Mouse (Mus musculus) limb, embryonic 14.5 days (tissue): ENCODE results near the gene Acad8. TPM values are rescaled to one million over a fixed set of nuclear protein-coding genes. Genes with fewer than 3 reads are reported as not detected.

ENCODE experiments used
- ATAC-seq: fragments of 200-750 bp; cut with Nextera tagmentation; 2 replicates; pipeline ENCODE4 v1.8.0; 2017; ENCODE audit warnings: low read depth, moderate number of reproducible peaks, moderate TSS enrichment; ENCODE audit not compliant: low FRiP score
- DNase-seq: peaks from one replicate; pipeline ENCODE4 v3.0.0-alpha.2; 2015; ENCODE audit warnings: low spot score
- H3K27ac ChIP-seq: fragments of 300-500 bp; sonication (generic); replicated peaks from 2 replicates; pipeline ENCODE4 v1.5.1; 2014; ENCODE audit warnings: low read depth, mild to moderate bottlenecking, low read length, moderate library complexity, mixed read lengths
- H3K27me3 ChIP-seq: fragments of 300-500 bp; sonication (generic); 2 replicates; pipeline ENCODE4 v1.6.1; 2014; ENCODE audit warnings: low read length, mixed read lengths; ENCODE audit not compliant: control insufficient read depth, insufficient read depth
- H3K36me3 ChIP-seq: fragments of 300-500 bp; sonication (generic); 2 replicates; pipeline ENCODE4 v1.6.1; 2014; ENCODE audit warnings: mild to moderate bottlenecking, low read length, moderate library complexity, mixed read lengths; ENCODE audit not compliant: control insufficient read depth, insufficient read depth
- H3K4me1 ChIP-seq: fragments of 300-500 bp; sonication (generic); 2 replicates; pipeline ENCODE4 v1.6.1; 2014; ENCODE audit warnings: antibody characterized with exemption, low read length, mixed read lengths; ENCODE audit not compliant: control insufficient read depth, insufficient read depth
- H3K4me2 ChIP-seq: fragments of 300-500 bp; sonication (generic); replicated peaks from 2 replicates; pipeline ENCODE4 v1.6.1; 2014; ENCODE audit warnings: low read depth, mild to moderate bottlenecking, low read length, moderate library complexity; ENCODE audit not compliant: severe bottlenecking
- H3K4me3 ChIP-seq: fragments of 300-500 bp; sonication (generic); replicated peaks from 2 replicates; pipeline ENCODE4 v1.5.1; 2014; ENCODE audit warnings: low read length
- H3K9ac ChIP-seq: fragments of 300-500 bp; sonication (generic); 2 replicates; pipeline ENCODE4 v1.6.1; 2014; ENCODE audit warnings: mild to moderate bottlenecking, low read depth, low read length, moderate library complexity; ENCODE audit not compliant: severe bottlenecking
- H3K9me3 ChIP-seq: fragments of 300-500 bp; sonication (generic); 2 replicates; pipeline ENCODE4 v1.6.1; 2016; ENCODE audit warnings: low read length; ENCODE audit not compliant: control insufficient read depth
- POLR2A ChIP-seq: fragments of 200-500 bp; IDR thresholded peaks from 2 replicates; pipeline ENCODE4 v1.8.0; 2012; ENCODE audit warnings: inconsistent platforms, mild to moderate bottlenecking, moderate library complexity, borderline replicate concordance; ENCODE audit not compliant: insufficient read depth, insufficient read length; ENCODE audit errors: extremely low read depth
- WGBS: fragments of 180-500 bp; shearing (Covaris S2); extraction: QIAGEN DNeasy Blood & Tissue Kit; methylation state at CpG from one replicate; pipeline ENCODE4 v1.1.7; 2014; 5-methylcytosine and 5-hydroxymethylcytosine counted together
- polyA plus RNA-seq, 2 experiments: library from polyadenylated mRNA; depleted of rRNA in 1 of 2; stranded (reverse) in 1 of 2; unstranded in 1 of 2; fragments of >200 nt; fragmentation: Nextera tagmentation in 1 of 2; extraction: Ambion mirVana in 1 of 2; gene quantifications; 2 replicates each; pipeline versions ENCODE4 v1.2.1 to v1.2.3; 2012 to 2014

Gene Acad8
- polyA plus RNA-seq (2012; rRNA removed) (46.4 and 47.3 TPM in 2 replicates), polyA plus RNA-seq (2014; fragmentation: Nextera tagmentation; extraction: Ambion mirVana) (45.6 and 46.7 TPM in 2 replicates)

DNA sequence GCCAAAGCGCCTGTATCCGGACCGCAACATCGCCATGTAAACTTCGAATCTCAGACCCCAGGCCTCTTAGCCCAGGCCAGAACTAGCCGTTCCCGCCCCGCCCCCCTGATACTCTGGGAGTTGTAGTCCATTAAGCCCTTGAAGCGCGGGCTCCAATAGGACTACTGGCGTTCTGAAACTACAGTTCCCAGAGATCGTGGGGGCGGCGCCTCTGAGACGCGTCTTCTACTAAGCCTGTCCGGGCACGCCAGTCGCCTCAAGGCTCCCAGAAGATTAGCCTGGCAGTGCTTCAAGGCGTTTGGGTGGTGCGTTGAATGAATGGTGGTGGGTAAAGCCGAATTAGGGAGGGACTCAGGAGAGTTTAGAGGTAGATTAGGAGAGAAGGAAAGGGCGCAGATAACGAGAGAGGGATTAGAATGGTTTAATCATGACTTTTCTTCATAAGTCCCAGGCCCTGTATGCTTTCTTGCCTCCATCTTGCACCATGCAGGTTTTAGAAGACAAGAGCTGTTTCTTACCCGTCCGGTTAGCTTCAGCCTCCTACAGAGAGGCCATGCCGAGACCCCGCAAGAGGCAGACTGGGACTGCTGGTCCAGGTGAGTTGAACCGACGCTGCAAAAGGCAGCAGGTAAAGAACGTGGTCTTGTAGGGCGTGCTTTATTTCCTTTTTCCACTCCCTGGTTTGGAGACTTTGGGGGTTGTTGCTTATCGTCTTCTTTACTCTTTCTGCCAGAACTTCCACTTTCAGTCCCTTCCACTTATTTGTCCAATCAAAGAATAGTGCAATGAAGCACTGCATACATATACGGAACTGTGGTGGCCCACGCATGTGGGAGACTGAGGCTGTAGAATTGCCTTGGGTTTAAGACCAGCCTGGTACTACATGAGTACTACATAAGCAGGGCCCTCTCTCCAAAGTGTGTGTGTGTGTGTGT is at the start of gene Acad8, which contains the start of gene Thyn1:
Gene Acad8, minus strand, starts transcription at position 106 of the 935 bp plus-strand sequence.
Gene Thyn1, plus strand, starts transcription at position 250 of the 935 bp plus-strand sequence.
- WGBS, result 1% methylated on average over 35 of the region's 35 CpGs
- peak; percentile 99 for ATAC-seq
- peaks cover 16% of the 10 kb centered on the region for H3K36me3 ChIP-seq

DNA sequence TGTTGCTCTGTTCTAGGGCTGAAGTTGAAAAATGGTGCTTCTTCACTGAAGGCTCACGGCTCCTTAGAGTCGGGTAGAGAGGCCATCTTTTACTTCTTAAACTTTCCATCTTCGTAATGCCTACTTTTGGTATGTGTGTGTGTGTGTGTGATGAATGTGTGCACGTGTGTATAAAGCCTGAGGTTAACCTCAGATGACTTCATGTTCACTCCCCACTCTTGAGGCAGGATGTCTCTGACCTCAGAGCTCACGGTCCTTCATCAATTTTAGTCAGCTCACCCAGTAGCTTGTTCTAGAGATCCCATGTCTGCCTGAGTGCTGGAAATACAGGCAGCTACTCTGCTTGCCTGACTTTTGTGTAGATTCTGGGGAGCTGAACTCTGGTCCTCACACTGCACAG is 44.5 kb upstream of the Acad8 start:
- H3K9ac ChIP-seq, result no peak overlapping the region
- no peak overlapping the region for H3K4me2 ChIP-seq
- no peaks in the 10 kb centered on the region for H3K9me3 ChIP-seq
- no peaks in the 10 kb centered on the region for H3K27me3 ChIP-seq
- no peaks in the 10 kb centered on the region for H3K4me1 ChIP-seq
- H3K36me3 ChIP-seq, result peaks cover 89% of the 10 kb centered on the region
- 89% methylated on average over 5 of the region's 5 CpGs for WGBS
- TF ChIP-seq POLR2A, result no peak
- DNase-seq (no peak), ATAC-seq (no peak)
- H3K27ac ChIP-seq, result no peak overlapping the region
- no peak overlapping the region for H3K4me3 ChIP-seq

More for the DNA sequence above, at the start of gene Acad8, which contains the start of gene Thyn1:
- Histone ChIP-seq H3K9ac (peak within 1 kb of the TSS; percentile 94), H3K27ac (peak within 1 kb of the TSS; percentile 83), H3K4me1 (peaks cover 20% of the 10 kb centered on the region), H3K4me3 (peak within 1 kb of the TSS; percentile 73), H3K9me3 (no peaks in the 10 kb centered on the region), H3K4me2 (peak within 1 kb of the TSS; percentile 64), H3K27me3 (no peaks in the 10 kb centered on the region)
- peak; percentile 99 for DNase-seq
- TF ChIP-seq POLR2A, result 0 out of 2 replicates have a peak, but pooled peaks have one; percentile 49

DNA sequence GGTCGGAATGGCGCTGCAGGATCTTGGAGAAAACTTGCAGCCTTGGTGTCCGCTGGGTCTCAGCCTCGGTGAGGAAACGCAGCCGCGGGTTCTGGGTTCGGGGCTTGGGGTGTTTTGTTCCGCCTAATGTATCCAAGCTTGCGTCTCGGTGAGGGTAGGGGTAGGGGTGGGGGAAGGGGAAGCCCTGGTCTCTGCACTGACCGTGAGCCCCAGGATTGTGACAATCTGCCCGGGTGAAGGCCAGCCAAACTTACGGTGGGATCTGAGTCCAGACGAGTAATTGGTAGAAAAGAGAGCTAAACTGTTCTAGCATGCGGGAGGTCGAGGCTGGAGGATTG is 31.4 kb upstream of the Acad8 start:
- H3K4me1 ChIP-seq, result peaks cover 25% of the 10 kb centered on the region
- H3K27ac ChIP-seq, result no peak overlapping the region
- WGBS, result under 1% methylated on average over 17 of the region's 17 CpGs
- peak overlapping the region; percentile 74 for H3K4me2 ChIP-seq
- ATAC-seq, result peak; percentile 13; the same call in 1 of the 2 replicates
- H3K27me3 ChIP-seq, result no peaks in the 10 kb centered on the region
- TF ChIP-seq POLR2A, result no peak
- peak overlapping the region; percentile 93 for H3K9ac ChIP-seq
- H3K36me3 ChIP-seq, result no peaks in the 10 kb centered on the region
- peak overlapping the region; percentile 93 for H3K4me3 ChIP-seq
- no peak for DNase-seq
- no peaks in the 10 kb centered on the region for H3K9me3 ChIP-seq

DNA sequence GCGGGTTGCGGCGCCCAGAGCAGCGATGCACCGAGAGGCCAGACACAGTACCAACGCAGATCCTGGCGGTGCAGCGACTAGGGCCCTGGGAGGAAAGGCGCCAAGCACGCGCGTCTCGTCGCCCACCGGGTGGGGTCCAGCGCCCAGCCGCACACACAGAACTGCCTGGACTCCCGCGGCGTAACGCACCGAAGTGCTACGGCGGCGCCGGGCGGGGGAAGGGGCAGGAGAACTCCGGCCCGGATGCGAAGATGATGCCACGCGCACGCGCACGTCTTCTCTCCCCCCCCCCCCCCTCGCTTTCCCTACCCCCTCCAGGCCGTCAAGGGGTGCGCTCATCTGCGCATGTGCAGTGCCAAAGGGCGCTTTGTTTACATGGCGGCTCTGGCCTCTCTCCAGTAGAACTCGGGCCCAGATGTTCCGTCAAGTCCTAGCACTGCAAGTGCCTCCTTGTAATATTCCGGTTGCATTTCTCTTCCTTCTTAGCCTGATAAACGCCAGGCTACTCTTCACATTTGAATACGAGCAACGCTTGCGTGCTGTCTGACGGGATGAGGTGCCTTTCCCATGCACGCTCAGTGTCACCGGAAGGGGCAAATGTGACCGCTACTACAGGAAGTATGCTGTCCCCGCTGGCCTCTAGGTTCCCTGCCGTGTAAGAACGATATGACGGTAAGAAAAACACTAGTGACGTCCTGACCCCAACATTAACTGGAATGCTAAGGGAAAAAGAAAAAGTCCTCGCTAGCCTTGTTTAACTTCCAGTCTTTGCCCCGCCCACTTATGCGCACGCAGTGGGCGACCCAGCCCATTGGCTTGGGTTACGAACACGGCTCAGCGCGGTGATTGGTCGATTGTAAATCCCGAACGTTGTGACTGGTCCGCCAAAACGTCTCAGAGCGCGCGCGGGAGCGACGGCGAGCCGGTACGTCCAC is 30.7 kb upstream of the Acad8 start, which contains the start of the genes Vps26b and Ncapd3:
Gene Vps26b, minus strand, starts transcription at position 238 of the 935 bp plus-strand sequence.
Gene Ncapd3, plus strand, starts transcription at position 348 of the 935 bp plus-strand sequence.
- ATAC-seq (peak; percentile 96), DNase-seq (peak; percentile 99)
- Histone ChIP-seq H3K4me2 (peak within 1 kb of the TSS; percentile 74), H3K4me1 (peaks cover 25% of the 10 kb centered on the region), H3K9ac (peak within 1 kb of the TSS; percentile 93), H3K27ac (peak within 1 kb of the TSS; percentile 87), H3K9me3 (no peaks in the 10 kb centered on the region), H3K27me3 (no peaks in the 10 kb centered on the region), H3K36me3 (no peaks in the 10 kb centered on the region), H3K4me3 (peak within 1 kb of the TSS; percentile 93)
- peak; percentile 71; the same call in 1 of the 2 replicates for TF ChIP-seq POLR2A
- under 1% methylated on average over 58 of the region's 80 CpGs for WGBS
